Mouse (Mus musculus) embryonic fibroblast, embryonic 13.5 days (primary cell): Measurements from ENCODE around the gene H3f3a.

Experiments
- CTCF ChIP-seq: IDR thresholded peaks from 2 replicates; pipeline ENCODE4 v1.5.1; 2011; ENCODE audit warnings: mild to moderate bottlenecking, control low read depth, low read length, moderate library complexity, borderline replicate concordance; ENCODE audit not compliant: insufficient read depth
- POLR2A ChIP-seq: IDR thresholded peaks from 2 replicates; pipeline ENCODE4 v1.6.1; 2011; ENCODE audit warnings: low read depth, mild to moderate bottlenecking, control low read depth, low read length, moderate library complexity

DNA sequence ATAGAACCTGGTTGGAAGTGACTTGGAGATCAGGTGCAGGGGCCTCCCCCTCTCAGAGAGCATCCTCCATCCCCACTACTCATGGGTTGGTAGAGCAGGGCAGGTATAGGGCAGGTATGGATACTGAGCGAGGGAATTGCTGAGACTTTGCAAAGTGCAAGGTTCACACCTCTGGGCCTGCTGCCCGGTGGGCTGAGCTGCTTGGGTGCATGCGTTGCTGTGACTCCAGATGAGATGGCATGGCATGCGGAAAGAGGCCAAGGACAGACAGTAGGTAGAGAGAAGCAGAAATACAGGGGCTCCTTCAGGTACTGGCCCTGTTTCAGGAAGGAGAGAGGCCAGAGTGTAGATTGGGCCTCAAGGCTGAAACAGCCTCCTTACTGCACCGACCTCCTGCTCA lies 32.5 kb downstream of the H3f3a start:
- TF ChIP-seq POLR2A (no peak), CTCF (no peak)
